Mouse (Mus musculus) stomach, postnatal 0 days (tissue): ENCODE measurements at regions not wholly inside any gene's neighbourhood (a gene's known extent, or its start where the extent isn't known, plus 50 kb on each side); places are given as distances from the start of the nearest gene placed in this dataset.

Experiments
- CTCF ChIP-seq: IDR thresholded peaks from 2 replicates; pipeline ENCODE4 v1.5.1; 2016; ENCODE audit warnings: antibody characterized with exemption, low read depth, mild to moderate bottlenecking, moderate library complexity
- EP300 ChIP-seq: optimal IDR thresholded peaks from 2 replicates; pipeline ENCODE3; 2016; ENCODE audit warnings: antibody characterized with exemption

DNA sequence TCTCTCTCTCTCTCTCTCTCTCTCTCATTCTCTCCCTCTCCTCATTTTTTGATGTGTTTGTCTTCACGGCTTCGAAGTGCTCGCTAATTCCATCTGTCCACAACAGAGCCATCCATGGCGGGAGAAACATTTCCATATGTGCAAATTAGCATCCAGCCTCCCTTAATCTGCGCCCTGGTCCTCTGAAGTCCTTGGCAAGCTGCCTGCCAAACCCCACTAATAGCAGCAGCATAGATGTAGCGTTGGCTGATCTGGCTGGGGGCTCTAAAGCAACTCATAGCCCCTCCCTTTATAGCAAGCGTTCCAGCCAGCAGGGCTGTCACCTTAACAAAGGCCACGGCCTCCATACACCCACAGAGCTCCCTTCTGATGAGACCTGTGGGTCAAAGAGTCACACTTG lies 272.3 kb upstream of the 3110018I06Rik start:
- TF ChIP-seq CTCF: no peak
- TF ChIP-seq EP300: no peak
